Mouse (Mus musculus): ENCODE measurements at regions not wholly inside any gene's neighbourhood (a gene's known extent, or its start where the extent isn't known, plus 50 kb on each side); places are given as distances from the start of the nearest gene placed in this dataset.

- no peak for DNase-seq (ENCODE audit: low read depth)
Observed at GRCm38 (mm10) chr8:104036580-104037477, 64.6 kb upstream of the Cdh5 start.

- DNase-seq (ENCODE audit: low read depth) = no peak
Observed at GRCm38 (mm10) chr8:104037611-104038010, 63.8 kb upstream of the Cdh5 start.

- no peak for DNase-seq (ENCODE audit: low read depth)
Observed at GRCm38 (mm10) chr8:104039526-104039925, 61.9 kb upstream of the Cdh5 start.

GRCm38 (mm10) chr8:104041522-104041921, 59.9 kb upstream of the Cdh5 start:
- no peak for DNase-seq (ENCODE audit: low read depth)

- no peak for DNase-seq (ENCODE audit: low read depth)
Observed at GRCm38 (mm10) chr8:104042434-104042833, 59.0 kb upstream of the Cdh5 start.

GRCm38 (mm10) chr8:104048037-104048436, 53.4 kb upstream of the Cdh5 start:
- no peak for DNase-seq (ENCODE audit: low read depth)

- no peak for DNase-seq (ENCODE audit: low read depth)
Observed at GRCm38 (mm10) chr8:104049181-104049580, 52.2 kb upstream of the Cdh5 start.

GRCm38 (mm10) chr8:104050694-104051539, 50.5 kb upstream of the Cdh5 start:
- peak; percentile 15 for DNase-seq (ENCODE audit: low read depth)

- DNase-seq (ENCODE audit: low read depth) = no peak
Observed at GRCm38 (mm10) chr8:104051540-104051882, 49.9 kb upstream of the Cdh5 start.

All from c-Kit-positive CD71-positive TER-119-negative erythroid progenitor cells, embryonic 14.5 days (primary cell).